ENCODE assay signal across 8 mouse cellular contexts in the genomic region with DNA sequence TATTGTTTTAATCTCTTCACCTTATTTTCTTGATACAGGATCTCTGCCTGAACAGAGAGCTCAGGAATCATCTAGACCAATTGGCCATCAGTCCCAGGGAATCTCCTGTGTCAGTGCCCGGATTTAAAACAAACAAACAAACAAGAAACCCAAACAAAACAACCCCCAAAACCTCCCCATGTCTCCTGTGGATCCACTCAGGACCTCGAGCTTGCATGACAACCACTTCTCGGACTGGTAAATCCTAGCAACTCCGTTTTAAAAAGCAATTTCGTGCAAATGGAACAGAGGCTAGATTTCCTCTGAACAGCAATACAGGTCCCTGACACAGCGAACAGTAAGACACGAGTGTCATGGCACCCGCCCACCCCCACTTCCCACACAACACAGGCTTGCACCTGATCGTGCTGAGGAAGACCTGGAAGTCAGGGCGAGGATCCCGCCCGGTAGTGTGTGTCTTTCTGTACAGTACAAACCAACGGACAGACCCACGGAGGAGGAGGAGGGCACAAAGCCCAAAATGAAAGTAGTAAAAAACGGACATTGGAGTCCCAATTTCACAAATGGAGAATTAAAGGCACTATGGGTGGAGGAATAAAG. TPM values are rescaled to one million over a fixed set of nuclear protein-coding genes. Genes with fewer than 3 reads are reported as not detected.
DNase-seq lines count a peak whose midpoint lies in the region; ATAC-seq and TF ChIP-seq lines count a peak whose summit lies in the region.

No protein-coding gene starts in this region.

- peak overlapping the region; percentile 45 to 54 for H3K4me3 ChIP-seq in MEL (ENCODE audit: control insufficient read depth in 1 of 2, insufficient read depth in 1 of 2, low read depth in 2 of 2, low read length in 2 of 2)
- H3K4me3 ChIP-seq in heart, postnatal 0 days (ENCODE audit: low read depth, low read length), result peak overlapping the region; percentile 62
- peak overlapping the region; percentile 52 for H3K4me3 ChIP-seq in limb, embryonic 15.5 days
- peak overlapping the region; percentile 29 for H3K4me3 ChIP-seq in olfactory bulb, adult 2 months (ENCODE audit: insufficient read depth, low read depth, low read length)

- H3K27me3 ChIP-seq in MEL (ENCODE audit: control insufficient read depth in 1 of 2, insufficient read depth in 2 of 2, low read length in 2 of 2), result peaks cover 4 to 5% of the 10 kb centered on the region in 2 experiments; a peak in 2 of 4 replicates
- peaks cover 55% of the 10 kb centered on the region for H3K27me3 ChIP-seq in heart, postnatal 0 days (ENCODE audit: control insufficient read depth, insufficient read depth, low read length)
- peaks cover 45% of the 10 kb centered on the region for H3K27me3 ChIP-seq in limb, embryonic 15.5 days

- no peak for TF ChIP-seq POLR2A in MEL (IDR thresholded peaks at IDR 0.05; ENCODE audit: control insufficient read depth in 1 of 2, insufficient read depth in 1 of 2, low read depth in 1 of 2, low read length in 2 of 2, poor library complexity in 1 of 2)
- TF ChIP-seq POLR2A in olfactory bulb, adult 2 months (IDR thresholded peaks at IDR 0.05; ENCODE audit: insufficient read depth, low read depth, low read length), result no peak

- peaks cover 0 to 2% of the 10 kb centered on the region in 2 experiments; a peak in 1 of 4 replicates for H3K36me3 ChIP-seq in MEL (ENCODE audit: control insufficient read depth in 1 of 2, insufficient read depth in 2 of 2, low read length in 2 of 2)
- no peaks in the 10 kb centered on the region for H3K36me3 ChIP-seq in heart, postnatal 0 days (replicated peaks; ENCODE audit: control insufficient read depth, insufficient read depth, low read length)
- no peaks in the 10 kb centered on the region for H3K36me3 ChIP-seq in limb, embryonic 15.5 days

- peak overlapping the region; percentile 97 for H3K4me2 ChIP-seq in heart, postnatal 0 days (ENCODE audit: low read depth, low read length)
- H3K4me2 ChIP-seq in limb, embryonic 15.5 days, result peak overlapping the region; percentile 96

- no peak for TF ChIP-seq RAD21 in MEL (IDR thresholded peaks at IDR 0.05; ENCODE audit: low read depth, low read length)

- TF ChIP-seq CTCF in MEL (IDR thresholded peaks at IDR 0.05 in 2 of 3, conservative IDR thresholded peaks at IDR 0.05 in 1 of 3; ENCODE audit: control insufficient read depth in 1 of 3, insufficient read depth in 1 of 3, low read depth in 2 of 3, low read length in 3 of 3, poor library complexity in 1 of 3, severe bottlenecking in 1 of 3), result no peak
- no peak for TF ChIP-seq CTCF in heart, postnatal 0 days (IDR thresholded peaks at IDR 0.05; ENCODE audit: low read depth)
- TF ChIP-seq CTCF in olfactory bulb, adult 2 months (IDR thresholded peaks at IDR 0.05; ENCODE audit: insufficient read depth, low read depth, low read length), result no peak

- intact Hi-C loops in left cerebral cortex, postnatal 14 days (cut with DNase I), result no loop called here

- H3K4me1 ChIP-seq in MEL (ENCODE audit: control insufficient read depth in 1 of 2, insufficient read depth in 2 of 2, low read length in 2 of 2), result 0 out of 4 replicates have a peak, but pooled peaks cover 0 to 3% of the 10 kb centered on the region in 2 experiments
- H3K4me1 ChIP-seq in heart, postnatal 0 days (ENCODE audit: control insufficient read depth, insufficient read depth), result peaks cover 7% of the 10 kb centered on the region; the same call in 1 of the 2 replicates
- H3K4me1 ChIP-seq in limb, embryonic 15.5 days, result peaks cover 33% of the 10 kb centered on the region
- H3K4me1 ChIP-seq in olfactory bulb, adult 2 months (ENCODE audit: control insufficient read depth, insufficient read depth, low read length), result peaks cover 18% of the 10 kb centered on the region

- TF ChIP-seq EP300 in MEL (IDR thresholded peaks at IDR 0.05; ENCODE audit: low read depth in 1 of 2, low read length in 2 of 2), result no peak
- TF ChIP-seq EP300 in heart, postnatal 0 days (IDR thresholded peaks at IDR 0.05; ENCODE audit: low read depth), result no peak

- ATAC-seq in heart, postnatal 0 days (ENCODE audit: insufficient read depth, low read depth), result no peak
- ATAC-seq in limb, embryonic 15.5 days (ENCODE audit: insufficient number of reproducible peaks, low FRiP score, low TSS enrichment, low read depth), result no peak

- H3K27ac ChIP-seq in MEL (ENCODE audit: control insufficient read depth, low read depth, low read length), result no peak overlapping the region
- no peak overlapping the region for H3K27ac ChIP-seq in heart, postnatal 0 days (ENCODE audit: low read depth)
- no peak overlapping the region for H3K27ac ChIP-seq in limb, embryonic 15.5 days
- no peak overlapping the region for H3K27ac ChIP-seq in olfactory bulb, adult 2 months (ENCODE audit: insufficient read depth, low read depth, low read length)

- WGBS in heart, postnatal 0 days, result 1% methylated on average over 15 of the region's 15 CpGs
- WGBS in limb, embryonic 15.5 days, result 3% methylated on average over 15 of the region's 15 CpGs
- 3% methylated on average over 15 of the region's 15 CpGs for WGBS in olfactory bulb, adult 2 months

- peak overlapping the region; percentile 7; the same call in 1 of the 2 replicates for H3K9ac ChIP-seq in MEL (ENCODE audit: control insufficient read depth, low read depth, low read length, poor library complexity, severe bottlenecking)
- peak overlapping the region; percentile 39 for H3K9ac ChIP-seq in heart, postnatal 0 days (replicated peaks; ENCODE audit: low read depth, low read length)
- H3K9ac ChIP-seq in limb, embryonic 15.5 days, result peak overlapping the region; percentile 15; the same call in 1 of the 2 replicates

- no peaks in the 10 kb centered on the region for H3K79me2 ChIP-seq in MEL (ENCODE audit: control insufficient read depth, insufficient read depth, low read length, poor library complexity)

- peak; percentile 14 for DNase-seq in adrenal gland, postnatal 14 days
- DNase-seq in adrenal gland, adult 8-10 months, result no peak
- peak; percentile 24 for DNase-seq in MEL (ENCODE audit: low read depth, low spot score)
- no peak for DNase-seq in heart, postnatal 0 days (ENCODE audit: low spot score)
- DNase-seq in adrenal gland, postnatal 4 days (ENCODE audit: low spot score in 2 of 2), result no peak
- DNase-seq in left cerebral cortex, postnatal 14 days (ENCODE audit: low spot score in 2 of 2), result no peak

- no peaks in the 10 kb centered on the region for H3K9me3 ChIP-seq in MEL (replicated peaks; ENCODE audit: insufficient read depth, low read length)
- H3K9me3 ChIP-seq in heart, postnatal 0 days (replicated peaks; ENCODE audit: control insufficient read depth, low read length), result no peaks in the 10 kb centered on the region
- no peaks in the 10 kb centered on the region for H3K9me3 ChIP-seq in limb, embryonic 15.5 days

TF ChIP-seq in MEL, 35 proteins besides CTCF, POLR2A, EP300 and RAD21:
- no peak for TF ChIP-seq MEF2A (IDR thresholded peaks at IDR 0.05; ENCODE audit: extremely low read depth, insufficient replicate concordance, low read depth, low read length, poor library complexity, severe bottlenecking)

RNA-seq across cellular contexts. Expression of a gene that starts 0.7 kb away (rescaled TPM):
- total RNA-seq in adrenal gland, postnatal 14 days (2021), result 0.23 TPM in 1 of 2 replicates, not detected in the other
- not detected for total RNA-seq in adrenal gland, adult 8-10 months (2022)
- total RNA-seq in MEL (2012; rRNA removed), result not detected in 2 replicates
- not detected for polyA plus RNA-seq in MEL (2012; ENCODE audit: insufficient read depth in 1 of 2, insufficient read length in 2 of 2, low read depth in 1 of 2, low replicate concordance in 2 of 2, missing spikeins in 1 of 2)
- total RNA-seq in heart, postnatal 0 days (2014; rRNA removed; ENCODE audit: low replicate concordance), result 0.27 and 1.0 TPM in 2 replicates
- 0.84 and 0.87 TPM in 2 replicates for polyA plus RNA-seq in heart, postnatal 0 days (2015; fragmentation: Nextera tagmentation; extraction: Ambion mirVana)
- 1.1 and 1.3 TPM in 2 replicates for polyA plus RNA-seq in limb, embryonic 15.5 days (2015; fragmentation: Nextera tagmentation; extraction: Ambion mirVana)
- polyA plus RNA-seq in olfactory bulb, adult 2 months (2012; ENCODE audit: insufficient read depth, insufficient read length, low replicate concordance, missing spikeins), result not detected in 2 replicates
- total RNA-seq in adrenal gland, postnatal 4 days (2021), result under 1 TPM; 0.25 to 0.28 TPM
- under 1 TPM; 0.26 to 0.27 TPM for total RNA-seq in left cerebral cortex, postnatal 14 days (2021)

RNA-seq across cellular contexts. Expression of a gene that starts 2.9 kb away (rescaled TPM):
- 19.5 and 22.6 TPM in 2 replicates for total RNA-seq in adrenal gland, postnatal 14 days (2021)
- 10 to 100 TPM; 23.3 to 30.5 (median 24.9) TPM for total RNA-seq in adrenal gland, adult 8-10 months (2022)
- total RNA-seq in MEL (2012; rRNA removed), result 3.6 and 4.1 TPM in 2 replicates
- 1 to 10 TPM in 1 of 2 experiments, not detected in 1; 8.4 TPM for polyA plus RNA-seq in MEL (2012; ENCODE audit: insufficient read depth in 1 of 2, insufficient read length in 2 of 2, low read depth in 1 of 2, low replicate concordance in 2 of 2, missing spikeins in 1 of 2)
- total RNA-seq in heart, postnatal 0 days (2014; rRNA removed; ENCODE audit: low replicate concordance), result 20.8 and 25.2 TPM in 2 replicates
- polyA plus RNA-seq in heart, postnatal 0 days (2015; fragmentation: Nextera tagmentation; extraction: Ambion mirVana), result 46.9 and 49.0 TPM in 2 replicates
- polyA plus RNA-seq in limb, embryonic 15.5 days (2015; fragmentation: Nextera tagmentation; extraction: Ambion mirVana), result 48.0 and 62.6 TPM in 2 replicates
- not detected in 2 replicates for polyA plus RNA-seq in olfactory bulb, adult 2 months (2012; ENCODE audit: insufficient read depth, insufficient read length, low replicate concordance, missing spikeins)
- total RNA-seq in adrenal gland, postnatal 4 days (2021), result 10 to 100 TPM; 26.8 to 29.7 TPM
- total RNA-seq in left cerebral cortex, postnatal 14 days (2021), result 10 to 100 TPM; 58.1 to 61.4 TPM

RNA-seq across cellular contexts. Expression of a gene that starts 18.1 kb away (rescaled TPM):
- not detected in 2 replicates for total RNA-seq in adrenal gland, postnatal 14 days (2021)
- total RNA-seq in adrenal gland, adult 8-10 months (2022), result not detected
- total RNA-seq in MEL (2012; rRNA removed), result 0.82 and 1.1 TPM in 2 replicates
- polyA plus RNA-seq in MEL (2012; ENCODE audit: insufficient read depth in 1 of 2, insufficient read length in 2 of 2, low read depth in 1 of 2, low replicate concordance in 2 of 2, missing spikeins in 1 of 2), result 1 to 10 TPM in 1 of 2 experiments, not detected in 1; 1.1 TPM
- 0.23 TPM in 1 of 2 replicates, not detected in the other for total RNA-seq in heart, postnatal 0 days (2014; rRNA removed; ENCODE audit: low replicate concordance)
- polyA plus RNA-seq in heart, postnatal 0 days (2015; fragmentation: Nextera tagmentation; extraction: Ambion mirVana), result 0.07 TPM in 1 of 2 replicates, not detected in the other
- polyA plus RNA-seq in limb, embryonic 15.5 days (2015; fragmentation: Nextera tagmentation; extraction: Ambion mirVana), result 0.32 TPM in 1 of 2 replicates, not detected in the other
- not detected in 2 replicates for polyA plus RNA-seq in olfactory bulb, adult 2 months (2012; ENCODE audit: insufficient read depth, insufficient read length, low replicate concordance, missing spikeins)
- total RNA-seq in adrenal gland, postnatal 4 days (2021), result under 1 TPM in 1 of 2 experiments, not detected in 1; 0.53 TPM
- under 1 TPM in 1 of 2 experiments, not detected in 1; 0.13 TPM for total RNA-seq in left cerebral cortex, postnatal 14 days (2021)

Comparison
In these comparisons a context has a peak if more than half of its experiments do, and no peak if none do; other contexts are left out.
1. DNase-seq: peak in adrenal gland, postnatal 14 days (single experiment) and MEL (single experiment); none in adrenal gland, adult 8-10 months (single experiment), heart, postnatal 0 days (single experiment), adrenal gland, postnatal 4 days (0 of 2) and left cerebral cortex, postnatal 14 days (0 of 2).
2. Peak in every context shown above with its lines, with median percentiles within 50 percentile points of each other: H3K4me3 ChIP-seq and H3K9ac ChIP-seq.